Mouse (Mus musculus) bone marrow macrophage, adult 2 months (primary cell): Measurements from ENCODE around the gene Dhx35. TPM values are rescaled to one million over a fixed set of nuclear protein-coding genes. Genes with fewer than 3 reads are reported as not detected.

Experiments
- H3K27ac ChIP-seq: 2 replicates; pipeline ENCODE4 v1.5.1; 2012; ENCODE audit warnings: low read depth, low read length; ENCODE audit not compliant: insufficient read depth
- H3K4me1 ChIP-seq: 2 replicates; pipeline ENCODE4 v1.6.1; 2012; ENCODE audit warnings: low read length; ENCODE audit not compliant: control insufficient read depth, insufficient read depth
- H3K4me3 ChIP-seq: 2 replicates; pipeline ENCODE4 v1.5.1; 2012; ENCODE audit warnings: mild to moderate bottlenecking, low read length, moderate library complexity; ENCODE audit not compliant: insufficient read depth
- CTCF ChIP-seq: IDR thresholded peaks from 2 replicates; pipeline ENCODE4 v1.5.1; 2012; ENCODE audit warnings: low read depth, mild to moderate bottlenecking, low read length, moderate library complexity
- POLR2A ChIP-seq: IDR thresholded peaks from 2 replicates; pipeline ENCODE4 v1.6.1; 2012; ENCODE audit warnings: mild to moderate bottlenecking, low read depth, low read length, borderline replicate concordance
- polyA plus RNA-seq: library from polyadenylated mRNA; stranded (reverse); fragments of >200 nt; gene quantifications from 2 replicates; pipeline ENCODE4 v1.2.4, GENCODE M21; 2012; ENCODE audit not compliant: missing spikeins, insufficient read depth, insufficient read length

Gene Dhx35
- polyA plus RNA-seq, 1 experiment, result 10.4 TPM

GRCm38 (mm10) chr2:158888531-158888930, 93.9 kb downstream of the Dhx35 start:
- TF ChIP-seq CTCF (no peak), POLR2A (no peak)

GRCm38 (mm10) chr2:158889201-158889600, 94.6 kb downstream of the Dhx35 start:
- H3K27ac ChIP-seq, result no peak overlapping the region
- H3K4me3 ChIP-seq, result no peak overlapping the region
- TF ChIP-seq CTCF, result no peak
- H3K4me1 ChIP-seq, result 0 out of 2 replicates have a peak, but pooled peaks cover 2% of the 10 kb centered on the region

More at GRCm38 (mm10) chr2:158888531-158888930, 93.9 kb downstream of the Dhx35 start:
- Histone ChIP-seq H3K27ac (no peak overlapping the region), H3K4me3 (no peak overlapping the region), H3K4me1 (0 out of 2 replicates have a peak, but pooled peaks cover 2% of the 10 kb centered on the region)

GRCm38 (mm10) chr2:158891319-158891718, 96.7 kb downstream of the Dhx35 start:
- Histone ChIP-seq H3K4me3 (no peak overlapping the region), H3K4me1 (0 out of 2 replicates have a peak, but pooled peaks cover 2% of the 10 kb centered on the region), H3K27ac (no peak overlapping the region)
- TF ChIP-seq CTCF (no peak), POLR2A (no peak)

DNA sequence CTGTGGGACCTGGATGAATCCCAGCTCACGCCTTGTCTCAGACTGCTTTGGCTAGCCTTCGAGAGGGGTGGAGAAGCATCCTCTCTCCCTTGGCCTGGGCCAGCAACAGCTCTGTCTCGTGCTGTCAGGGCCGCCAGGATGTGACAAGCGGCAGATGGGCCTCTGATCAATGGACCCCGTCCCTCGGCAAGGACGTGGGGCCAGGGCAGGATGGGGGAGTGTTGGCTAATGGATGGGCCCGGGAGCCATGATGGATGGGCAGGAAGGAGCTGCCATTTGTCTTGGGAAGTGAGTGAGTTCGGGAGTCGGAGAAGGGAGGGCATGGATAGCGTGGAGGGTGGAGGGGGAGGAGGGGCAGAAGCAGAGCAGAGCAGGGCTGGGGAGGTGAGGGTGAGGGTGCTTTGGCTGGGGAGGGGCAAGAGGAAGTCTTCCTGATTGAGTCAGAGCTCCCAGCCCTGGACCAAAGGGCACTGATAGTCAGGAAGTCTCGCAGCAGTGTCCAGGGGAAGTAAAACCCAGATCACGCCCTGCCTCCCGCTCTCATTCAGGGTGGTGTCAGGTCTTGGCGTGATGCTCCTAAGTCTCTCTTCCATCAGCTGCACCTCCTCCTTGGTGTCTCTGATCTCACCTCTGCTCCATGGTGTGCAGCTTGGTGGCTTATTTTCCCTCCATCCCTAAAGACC, 98.7 kb downstream of the Dhx35 start:
- TF ChIP-seq POLR2A (no peak), CTCF (no peak)
- Histone ChIP-seq H3K27ac (no peak overlapping the region), H3K4me3 (no peak overlapping the region), H3K4me1 (0 out of 2 replicates have a peak, but pooled peaks cover 2% of the 10 kb centered on the region)

DNA sequence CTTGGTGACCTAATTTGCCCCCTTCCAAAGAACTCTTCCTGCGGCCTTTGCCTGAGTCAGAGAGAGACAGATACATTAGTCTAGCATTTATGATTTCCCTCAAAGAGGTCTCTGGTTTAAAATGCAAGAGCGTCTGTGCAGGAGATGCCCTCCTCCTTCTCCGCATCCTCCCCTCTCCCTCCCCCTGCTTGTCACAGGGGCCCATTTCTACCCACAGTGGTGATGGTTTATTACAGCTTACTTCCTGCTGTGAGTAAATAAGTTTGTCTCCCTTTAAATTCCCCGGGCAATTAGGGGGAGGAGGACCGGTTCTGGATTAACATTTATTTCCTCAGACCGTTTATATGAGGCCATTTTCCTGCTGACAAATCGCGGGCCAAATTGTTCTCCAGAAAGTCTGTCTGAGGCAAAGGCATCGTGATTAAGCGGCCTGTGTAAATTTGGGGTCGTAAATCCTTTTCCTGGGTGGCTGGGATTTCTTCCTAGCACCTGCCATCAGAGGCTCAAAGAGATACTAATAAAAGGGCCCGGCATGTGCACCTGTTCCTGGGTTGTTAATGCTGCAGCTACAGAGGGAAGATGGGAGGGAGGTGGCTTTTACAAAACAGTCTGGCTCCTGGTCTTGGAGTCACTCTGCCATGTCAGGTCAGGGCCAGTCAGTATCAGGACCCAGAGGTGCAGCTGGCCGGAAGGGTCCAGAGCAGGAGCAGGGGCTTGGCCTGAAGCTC, 104.0 kb downstream of the Dhx35 start:
- no peak for TF ChIP-seq POLR2A
- no peak for TF ChIP-seq CTCF
- Histone ChIP-seq H3K4me1 (no peaks in the 10 kb centered on the region), H3K27ac (no peak overlapping the region), H3K4me3 (no peak overlapping the region)

Other genes with a start within 250 kb of the Dhx35 start
- gene Slc32a1, start 184.0 kb upstream of the Dhx35 start, polyA plus RNA-seq, result not detected in 2 replicates
- 8.4 and 9.4 TPM in 2 replicates for gene Actr5, start 169.9 kb upstream of the Dhx35 start, polyA plus RNA-seq
- not detected in 2 replicates for gene Ppp1r16b, start 129.4 kb upstream of the Dhx35 start, polyA plus RNA-seq
- 5.2 and 5.6 TPM in 2 replicates for gene Fam83d, start 26.7 kb upstream of the Dhx35 start, polyA plus RNA-seq